Mouse (Mus musculus): Measurements from ENCODE around the gene Klhl3. TPM values are rescaled to one million over a fixed set of nuclear protein-coding genes. Genes with fewer than 3 reads are reported as not detected.

Gene Klhl3
- total and polyA plus RNA-seq, 2 experiments, result 3.2 to 4.0 TPM

DNA sequence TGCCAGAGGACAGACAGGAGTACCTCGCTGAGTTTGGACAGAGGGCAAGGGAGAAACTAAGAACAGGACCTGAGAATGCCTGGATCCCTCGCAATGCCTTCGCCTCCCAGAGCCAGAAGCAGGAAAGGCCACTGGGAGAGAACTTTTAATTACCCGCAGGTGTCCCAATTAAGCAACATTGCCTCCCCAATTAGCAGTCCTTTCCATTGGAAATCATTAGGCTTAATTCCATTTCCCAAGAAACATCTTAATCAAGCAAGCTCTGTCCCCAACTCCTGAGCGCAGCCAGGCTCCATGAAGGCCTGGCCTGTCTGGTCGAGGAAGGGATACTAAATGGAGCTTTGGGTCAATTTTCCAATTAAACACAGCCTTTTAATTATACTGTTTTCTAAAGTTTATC, 147.7 kb downstream of the Klhl3 start:
- 82% methylated on average over 6 of the region's 6 CpGs for WGBS
- Histone ChIP-seq H3K27ac (replicated peaks; ENCODE audit: insufficient read depth, low read depth, low read length) (no peak overlapping the region), H3K9ac (ENCODE audit: low read depth, low read length) (no peak overlapping the region), H3K27me3 (ENCODE audit: control insufficient read depth, insufficient read depth, low read length) (no peaks in the 10 kb centered on the region), H3K4me1 (ENCODE audit: control insufficient read depth, insufficient read depth, low read length) (no peaks in the 10 kb centered on the region), H3K36me3 (ENCODE audit: control insufficient read depth, insufficient read depth, low read length) (no peaks in the 10 kb centered on the region), H3K4me3 (ENCODE audit: insufficient read depth, low read depth, low read length) (no peak overlapping the region), H3K79me2 (ENCODE audit: control insufficient read depth, insufficient read depth, low read length) (no peaks in the 10 kb centered on the region)
- no peak for TF ChIP-seq CTCF (IDR thresholded peaks at IDR 0.05; ENCODE audit: low read depth, low read length)
- no peak for TF ChIP-seq POLR2A (IDR thresholded peaks at IDR 0.05; ENCODE audit: extremely low read depth, insufficient read depth, low read length)
- no peak for DNase-seq (ENCODE audit: extremely low read depth, low read depth, low spot score)

DNA sequence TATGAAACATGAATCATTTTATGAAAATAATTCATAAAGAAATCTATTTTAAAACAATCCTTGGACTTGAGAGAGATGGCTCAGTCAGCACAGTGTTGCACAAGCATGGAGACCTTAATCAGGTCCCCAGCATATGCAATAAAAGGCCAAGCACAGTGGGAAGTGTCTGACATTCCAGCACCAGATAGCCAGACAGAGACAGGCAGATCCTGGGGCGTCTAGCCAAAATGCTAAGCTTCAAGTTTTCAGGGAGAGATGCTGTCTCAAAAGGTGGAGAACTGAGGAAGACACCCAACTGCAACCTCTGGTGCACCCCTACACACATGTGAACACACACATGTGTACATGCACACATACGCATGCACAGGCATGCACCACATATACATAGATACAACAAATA, 153.1 kb downstream of the Klhl3 start:
- WGBS, result 79% methylated on average over 2 of the region's 2 CpGs
- H3K4me3 ChIP-seq (ENCODE audit: insufficient read depth, low read depth, low read length), result no peak overlapping the region
- no peaks in the 10 kb centered on the region for H3K79me2 ChIP-seq (ENCODE audit: control insufficient read depth, insufficient read depth, low read length)
- H3K27me3 ChIP-seq (ENCODE audit: control insufficient read depth, insufficient read depth, low read length), result no peaks in the 10 kb centered on the region
- H3K36me3 ChIP-seq (ENCODE audit: control insufficient read depth, insufficient read depth, low read length), result no peaks in the 10 kb centered on the region
- H3K27ac ChIP-seq (replicated peaks; ENCODE audit: insufficient read depth, low read depth, low read length), result no peak overlapping the region
- no peak for TF ChIP-seq POLR2A (IDR thresholded peaks at IDR 0.05; ENCODE audit: extremely low read depth, insufficient read depth, low read length)
- no peak for TF ChIP-seq CTCF (IDR thresholded peaks at IDR 0.05; ENCODE audit: low read depth, low read length)
- no peaks in the 10 kb centered on the region for H3K4me1 ChIP-seq (ENCODE audit: control insufficient read depth, insufficient read depth, low read length)
- DNase-seq (ENCODE audit: extremely low read depth, low read depth, low spot score), result no peak
- no peak overlapping the region for H3K9ac ChIP-seq (ENCODE audit: low read depth, low read length)

DNA sequence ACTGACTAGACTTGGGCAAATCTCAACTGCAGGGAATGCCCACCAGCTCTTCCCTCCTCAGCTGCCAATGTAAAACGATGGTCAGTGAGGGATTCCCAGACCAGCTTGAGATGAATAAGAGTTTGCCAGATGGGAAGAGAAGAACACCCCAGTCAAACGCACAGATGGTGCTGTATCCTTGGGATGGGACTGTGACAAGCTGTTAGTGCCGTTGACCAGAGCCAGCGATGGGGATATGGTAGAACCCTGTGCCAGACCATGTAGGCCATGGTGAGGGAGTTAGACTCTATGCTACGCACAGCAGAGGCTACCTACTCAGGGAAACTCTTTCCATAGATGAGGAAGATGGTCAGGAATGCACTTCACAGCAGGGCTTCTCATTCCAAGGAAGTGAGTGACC, 153.6 kb downstream of the Klhl3 start:
- H3K36me3 ChIP-seq (ENCODE audit: control insufficient read depth, insufficient read depth, low read length), result no peaks in the 10 kb centered on the region
- no peaks in the 10 kb centered on the region for H3K4me1 ChIP-seq (ENCODE audit: control insufficient read depth, insufficient read depth, low read length)
- no peak overlapping the region for H3K9ac ChIP-seq (ENCODE audit: low read depth, low read length)
- no peak for DNase-seq (ENCODE audit: extremely low read depth, low read depth, low spot score)
- 83% methylated on average over 5 of the region's 5 CpGs for WGBS
- no peak overlapping the region for H3K4me3 ChIP-seq (ENCODE audit: insufficient read depth, low read depth, low read length)
- no peaks in the 10 kb centered on the region for H3K27me3 ChIP-seq (ENCODE audit: control insufficient read depth, insufficient read depth, low read length)
- no peaks in the 10 kb centered on the region for H3K79me2 ChIP-seq (ENCODE audit: control insufficient read depth, insufficient read depth, low read length)
- TF ChIP-seq POLR2A (IDR thresholded peaks at IDR 0.05; ENCODE audit: extremely low read depth, insufficient read depth, low read length) (no peak), CTCF (IDR thresholded peaks at IDR 0.05; ENCODE audit: low read depth, low read length) (no peak)
- H3K27ac ChIP-seq (replicated peaks; ENCODE audit: insufficient read depth, low read depth, low read length), result no peak overlapping the region

Other genes starting within 250 kb of the Klhl3 start
- not detected in 2 replicates for gene Spock1, start 205.3 kb downstream of the Klhl3 start, total RNA-seq (2014; rRNA removed)
- not detected in 2 replicates for gene Spock1, start 205.3 kb downstream of the Klhl3 start, polyA plus RNA-seq (2012; rRNA removed)
- gene Hnrnpa0, start 15.0 kb upstream of the Klhl3 start, total RNA-seq (2014; rRNA removed), result 16.1 and 20.3 TPM in 2 replicates
- gene Hnrnpa0, start 15.0 kb upstream of the Klhl3 start, polyA plus RNA-seq (2012; rRNA removed), result 35.4 and 36.0 TPM in 2 replicates
- 34.0 and 34.5 TPM in 2 replicates for gene Idnk, start 44.1 kb upstream of the Klhl3 start, total RNA-seq (2014; rRNA removed)
- 26.9 and 27.3 TPM in 2 replicates for gene Idnk, start 44.1 kb upstream of the Klhl3 start, polyA plus RNA-seq (2012; rRNA removed)
- gene Ubqln1, start 102.1 kb upstream of the Klhl3 start, total RNA-seq (2014; rRNA removed), result 77.4 and 87.1 TPM in 2 replicates
- 119 and 146 TPM in 2 replicates for gene Ubqln1, start 102.1 kb upstream of the Klhl3 start, polyA plus RNA-seq (2012; rRNA removed)
- 11.7 and 14.9 TPM in 2 replicates for gene Gkap1, start 162.1 kb upstream of the Klhl3 start, total RNA-seq (2014; rRNA removed)
- gene Gkap1, start 162.1 kb upstream of the Klhl3 start, polyA plus RNA-seq (2012; rRNA removed), result 3.5 and 4.3 TPM in 2 replicates
- under 0.01 TPM in 1 of 2 replicates, not detected in the other for gene Kif27, start 245.5 kb upstream of the Klhl3 start, total RNA-seq (2014; rRNA removed)
- gene Kif27, start 245.5 kb upstream of the Klhl3 start, polyA plus RNA-seq (2012; rRNA removed), result not detected in 2 replicates